Mouse (Mus musculus) CH12.LX (cell line): ENCODE data around the gene Apoa1. TPM values are rescaled to one million over a fixed set of nuclear protein-coding genes. Genes with fewer than 3 reads are reported as not detected.

Source experiments
- DNase-seq: peaks from one replicate; pipeline ENCODE4 v3.0.0-alpha.2; 2013; ENCODE audit errors: extremely low read depth
- H3K27ac ChIP-seq: 2 replicates; pipeline ENCODE4 v1.5.1; 2012; ENCODE audit warnings: low read depth, mild to moderate bottlenecking, control low read depth, moderate library complexity; ENCODE audit not compliant: insufficient read depth
- H3K27me3 ChIP-seq: replicated peaks from 2 replicates; pipeline ENCODE3; 2012; ENCODE audit warnings: inconsistent platforms
- H3K36me3 ChIP-seq, 2 experiments: replicated peaks in 1 of 2; 2 replicates each; pipeline versions ENCODE3 to v1.6.1; 2012; ENCODE audit warnings: inconsistent platforms in 1 of 2, low read length in 1 of 2, mild to moderate bottlenecking in 1 of 2, mixed read lengths in 1 of 2, moderate library complexity in 1 of 2; ENCODE audit not compliant: control insufficient read depth in 1 of 2, insufficient read depth in 1 of 2
- H3K4me1 ChIP-seq, 2 experiments: 2 replicates each; pipeline ENCODE4 v1.6.1; 2012; ENCODE audit warnings: inconsistent platforms in 1 of 2, moderate library complexity in 1 of 2; ENCODE audit not compliant: insufficient read depth in 2 of 2, control insufficient read depth in 1 of 2
- H3K4me2 ChIP-seq: 2 replicates; pipeline ENCODE4 v1.6.1; 2012; ENCODE audit warnings: low read depth, mild to moderate bottlenecking, control low read depth; ENCODE audit not compliant: poor library complexity, insufficient read depth, severe bottlenecking
- H3K4me3 ChIP-seq, 3 experiments: fragments of 150-350 bp in 1 of 3; sonication (generic) in 1 of 3; replicated peaks in 1 of 3; 2 replicates each; pipeline versions ENCODE3 to v1.5.1; 2011 to 2012; ENCODE audit warnings: low read depth in 2 of 3, low read length in 2 of 3, mild to moderate bottlenecking in 2 of 3, moderate library complexity in 2 of 3, control low read depth in 1 of 3, improper control_type of control experiment in 1 of 3, inconsistent platforms in 1 of 3, mixed read lengths in 1 of 3; ENCODE audit not compliant: poor library complexity in 1 of 3
- H3K79me2 ChIP-seq: replicated peaks from 2 replicates; pipeline ENCODE4 v1.6.1; 2012; ENCODE audit warnings: mild to moderate bottlenecking, moderate library complexity; ENCODE audit not compliant: control insufficient read depth, poor library complexity, insufficient read depth, severe bottlenecking; ENCODE audit errors: extremely low read depth
- H3K9ac ChIP-seq: 2 replicates; pipeline ENCODE4 v1.6.1; 2012; ENCODE audit warnings: low read depth, mild to moderate bottlenecking, control low read depth, moderate library complexity; ENCODE audit not compliant: insufficient read depth
- H3K9me3 ChIP-seq: replicated peaks from 2 replicates; pipeline ENCODE3; 2012; ENCODE audit warnings: low read length, inconsistent platforms, mixed read lengths
- BHLHE40 ChIP-seq: IDR thresholded peaks from 2 replicates; pipeline ENCODE4 v1.6.1; 2011; ENCODE audit warnings: mild to moderate bottlenecking, low read depth, low read length, improper control_type of control experiment
- CHD1 ChIP-seq: IDR thresholded peaks from 2 replicates; pipeline ENCODE4 v1.6.1; 2012; ENCODE audit warnings: low read depth, low read length, improper control_type of control experiment, inconsistent platforms
- CHD2 ChIP-seq: IDR thresholded peaks from 2 replicates; pipeline ENCODE4 v1.6.1; 2011; ENCODE audit warnings: low read length, improper control_type of control experiment
- CTCF ChIP-seq, 2 experiments: IDR thresholded peaks in 1 of 2; conservative IDR thresholded peaks in 1 of 2; 2 replicates each; pipeline ENCODE4 v1.5.1; 2011 to 2012; ENCODE audit warnings: low read depth in 2 of 2, low read length in 2 of 2, improper control_type of control experiment in 1 of 2, inconsistent platforms in 1 of 2, mild to moderate bottlenecking in 1 of 2, moderate library complexity in 1 of 2
- E2F4 ChIP-seq: IDR thresholded peaks from 2 replicates; pipeline ENCODE4 v1.6.1; 2011; ENCODE audit warnings: low read depth, low read length, improper control_type of control experiment; ENCODE audit not compliant: insufficient replicate concordance
- ETS1 ChIP-seq: conservative IDR thresholded peaks from 2 replicates; pipeline ENCODE4 v1.6.1; 2012; ENCODE audit warnings: low read depth, mild to moderate bottlenecking, inconsistent platforms, low read length, improper control_type of control experiment, moderate library complexity
- GABPA ChIP-seq: IDR thresholded peaks from 2 replicates; pipeline ENCODE4 v1.6.1; 2012; ENCODE audit warnings: low read depth, low read length, improper control_type of control experiment, inconsistent platforms; ENCODE audit not compliant: insufficient replicate concordance
- IRF4 ChIP-seq: IDR thresholded peaks from 2 replicates; pipeline ENCODE4 v1.6.1; 2014; ENCODE audit warnings: low read depth, mild to moderate bottlenecking, inconsistent platforms, low read length, improper control_type of control experiment
- JUND ChIP-seq: conservative IDR thresholded peaks from 2 replicates; pipeline ENCODE4 v1.6.1; 2011; ENCODE audit warnings: low read depth, low read length, improper control_type of control experiment
- MAX ChIP-seq: IDR thresholded peaks from 2 replicates; pipeline ENCODE4 v1.6.1; 2011; ENCODE audit warnings: low read length, improper control_type of control experiment
- MEF2A ChIP-seq: IDR thresholded peaks from 2 replicates; pipeline ENCODE4 v1.6.1; 2014; ENCODE audit warnings: low read depth, mild to moderate bottlenecking, inconsistent platforms, low read length, improper control_type of control experiment, borderline replicate concordance
- MXI1 ChIP-seq: IDR thresholded peaks from 2 replicates; pipeline ENCODE4 v1.6.1; 2011; ENCODE audit warnings: mild to moderate bottlenecking, low read depth, low read length, improper control_type of control experiment
- NELFE ChIP-seq: IDR thresholded peaks from 2 replicates; pipeline ENCODE4 v1.6.1; 2011; ENCODE audit warnings: low read depth, low read length, improper control_type of control experiment
- NRF1 ChIP-seq: IDR thresholded peaks from 2 replicates; pipeline ENCODE4 v1.6.1; 2014; ENCODE audit warnings: low read depth, mild to moderate bottlenecking, inconsistent platforms, low read length, improper control_type of control experiment, moderate library complexity
- POLR2AphosphoS2 ChIP-seq: IDR thresholded peaks from 2 replicates; pipeline ENCODE4 v1.6.1; 2011; ENCODE audit warnings: low read depth, low read length, improper control_type of control experiment
- RAD21 ChIP-seq: IDR thresholded peaks from 2 replicates; pipeline ENCODE4 v1.6.1; 2011; ENCODE audit warnings: low read depth, mild to moderate bottlenecking, low read length, improper control_type of control experiment, moderate library complexity
- SMC3 ChIP-seq: IDR thresholded peaks from 2 replicates; pipeline ENCODE4 v1.6.1; 2011; ENCODE audit warnings: low read depth, low read length, improper control_type of control experiment
- TBP ChIP-seq: conservative IDR thresholded peaks from 2 replicates; pipeline ENCODE4 v1.6.1; 2011; ENCODE audit warnings: low read depth, low read length, improper control_type of control experiment
- ZC3H11A ChIP-seq: IDR thresholded peaks from 2 replicates; pipeline ENCODE4 v1.6.1; 2012; ENCODE audit warnings: low read depth, mild to moderate bottlenecking, inconsistent platforms, low read length, improper control_type of control experiment
- ZKSCAN1 ChIP-seq: IDR thresholded peaks from 2 replicates; pipeline ENCODE4 v1.6.1; 2012; ENCODE audit warnings: low read depth, inconsistent platforms, low read length, improper control_type of control experiment, borderline replicate concordance
- ZNF384 ChIP-seq: IDR thresholded peaks from 2 replicates; pipeline ENCODE4 v1.6.1; 2012; ENCODE audit warnings: low read depth, low read length, improper control_type of control experiment, inconsistent platforms
- dilution Hi-C: fragments of 300-500 bp; cut with MboI; formaldehyde crosslinking; loops from 2 replicates; pipeline ENCODE4 v1.14.3; 2020; ENCODE audit warnings: low sequenced_read_pairs; ENCODE audit not compliant: extremely low pct_unique_long_range_greater_than_20kb, extremely low pct_ligation_motif_present
- in situ Hi-C: fragments of 300-500 bp; cut with MboI; formaldehyde crosslinking; loops from 3 replicates; pipeline ENCODE4 v1.14.3; 2019; ENCODE audit warnings: low sequenced_read_pairs, low pct_ligation_motif_present, low pct_unique_long_range_greater_than_20kb, mixed read lengths
- polyA plus RNA-seq: library from polyadenylated mRNA; unstranded; fragments of >175 nt; gene quantifications from 2 replicates; pipeline ENCODE4 v1.2.1, GENCODE M21; 2012; ENCODE audit warnings: low read depth; ENCODE audit not compliant: insufficient read length
- total RNA-seq, 2 experiments: library from RNA; depleted of rRNA; stranded (reverse); fragments of 300-350 nt in 1 of 2; fragments of >200 nt in 1 of 2; gene quantifications; 2 replicates each; pipeline ENCODE4 v1.2.3; 2012 to 2014

The Apoa1 gene
- total and polyA plus RNA-seq, 3 experiments, result not detected

DNA sequence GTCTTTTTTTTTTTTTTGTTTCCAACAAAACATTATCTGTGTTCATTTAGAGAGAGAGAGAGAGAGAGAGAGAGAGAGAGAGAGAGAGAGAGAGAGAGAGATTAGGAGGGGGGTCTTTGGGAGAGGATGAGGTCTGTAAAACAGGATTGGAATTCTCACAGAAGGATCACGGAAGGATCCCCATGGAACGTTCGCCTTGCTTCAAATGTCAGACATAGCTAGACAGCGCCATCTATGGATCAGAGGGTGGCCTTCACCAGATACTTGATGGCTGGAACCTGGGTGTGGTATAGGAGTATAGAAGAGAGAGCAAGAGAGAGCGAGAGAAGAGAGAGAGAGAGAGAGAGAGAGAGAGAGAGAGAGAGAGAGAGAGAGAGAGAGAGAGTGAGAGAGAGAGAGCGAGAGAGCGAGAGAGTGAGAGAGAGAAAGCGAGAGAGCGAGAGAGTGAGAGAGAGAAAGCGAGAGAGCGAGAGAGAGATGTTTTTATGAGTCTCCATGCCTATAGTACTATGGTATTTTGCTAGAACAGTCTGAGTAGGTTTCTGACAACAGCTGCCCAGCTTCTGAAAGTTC is 18.5 kb downstream of the Apoa1 start:
- H3K79me2 ChIP-seq, result no peaks in the 10 kb centered on the region; the same call in 1 of the 2 replicates
- no peak overlapping the region for H3K27ac ChIP-seq
- H3K9me3 ChIP-seq, result no peaks in the 10 kb centered on the region
- peaks cover 15% of the 10 kb centered on the region for H3K27me3 ChIP-seq
- H3K4me2 ChIP-seq, result peak overlapping the region; percentile 77
- H3K4me1 ChIP-seq, result no peaks in the 10 kb centered on the region; a peak in 1 of 4 replicates
- in situ Hi-C loops, result loop anchor here (10.0 kb wide), 1 partner anchor 252 kb away; no protein-coding TSS in a partner anchor
- no peaks in the 10 kb centered on the region for H3K36me3 ChIP-seq
- TF ChIP-seq CHD2, result no peak
- TF ChIP-seq MEF2A, result no peak
- peak; percentile 34; the same call in 1 of the 2 replicates for TF ChIP-seq JUND
- TF ChIP-seq CHD1, result no peak
- TF ChIP-seq E2F4, result no peak
- no peak for TF ChIP-seq NELFE
- no peak for TF ChIP-seq POLR2AphosphoS2
- peak; percentile 66 for TF ChIP-seq SMC3
- peak in 1 of 2 experiments; percentile 86; a peak in 2 of 4 replicates for TF ChIP-seq CTCF (conservative IDR thresholded peaks at IDR 0.05 in 1 of 2, IDR thresholded peaks at IDR 0.05 in 1 of 2; ENCODE audit: low read depth in 2 of 2, low read length in 2 of 2)
- peak; percentile 76; the same call in 1 of the 2 replicates for TF ChIP-seq ZNF384
- TF ChIP-seq ETS1, result no peak
- no peak for TF ChIP-seq NRF1
- peak; percentile 88 for TF ChIP-seq RAD21
- TF ChIP-seq ZKSCAN1, result no peak
- TF ChIP-seq GABPA, result no peak
- TF ChIP-seq TBP, result no peak
- TF ChIP-seq ZC3H11A, result peak; percentile 17; the same call in 1 of the 2 replicates
- TF ChIP-seq MXI1, result no peak
- TF ChIP-seq BHLHE40, result no peak
- TF ChIP-seq, all 38 proteins: peak for 6
- Histone ChIP-seq H3K4me3 (no peak overlapping the region), H3K9ac (no peak overlapping the region)
- peak; percentile 66 for DNase-seq
- dilution Hi-C loops, result no loop called here

DNA sequence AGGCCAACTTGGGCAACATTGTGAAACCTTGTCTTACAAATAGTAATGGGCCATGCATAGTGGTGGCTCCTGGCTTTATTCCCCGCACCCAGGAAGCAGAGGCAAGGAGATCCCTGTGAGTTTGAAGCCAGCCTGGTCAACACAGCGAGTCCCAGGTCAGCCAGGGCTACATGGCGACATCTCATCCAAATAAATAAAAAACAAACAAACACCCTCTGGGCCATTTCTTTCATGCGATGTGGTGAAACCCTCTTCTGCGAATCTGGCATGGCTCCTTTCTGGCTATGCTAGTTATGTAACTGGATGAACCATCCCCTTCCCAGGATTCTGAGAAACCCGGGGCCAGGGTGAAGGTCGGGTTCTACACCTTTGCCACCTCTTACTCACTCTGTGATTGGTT is 27.8 kb downstream of the Apoa1 start:
- H3K79me2 ChIP-seq, result no peaks in the 10 kb centered on the region
- no peak overlapping the region for H3K4me3 ChIP-seq
- no peaks in the 10 kb centered on the region for H3K36me3 ChIP-seq
- in situ Hi-C loops (no loop called here), dilution Hi-C loops (no loop called here)
- H3K27me3 ChIP-seq, result peaks cover 2% of the 10 kb centered on the region
- peaks cover 3 to 12% of the 10 kb centered on the region in 2 experiments for H3K4me1 ChIP-seq
- no peaks in the 10 kb centered on the region for H3K9me3 ChIP-seq
- DNase-seq, result no peak
- H3K4me2 ChIP-seq, result no peak overlapping the region
- H3K9ac ChIP-seq, result no peak overlapping the region
- H3K27ac ChIP-seq, result no peak overlapping the region
- TF ChIP-seq IRF4, result no peak
- no peak for TF ChIP-seq JUND
- no peak for TF ChIP-seq MAX
- no peak for TF ChIP-seq MEF2A
